ENCODE assay signal across 23 mouse cellular contexts in genomic region chr10:3524513-3524912, GRCm38 (mm10). TPM values are rescaled to one million over a fixed set of nuclear protein-coding genes. Genes with fewer than 3 reads are reported as not detected.
"Had no signal": no experiment of that assay in that cellular context is flagged by ENCODE, and none has a peak within 500 bp of the region (broad histone marks: within the 10 kb centered on the region; RNA-seq: fewer than 3 reads in every experiment).

No protein-coding gene starts in this region.

- H3K4me2 ChIP-seq: limb, embryonic 12.5 days; limb, embryonic 15.5 days; liver, embryonic 11.5 days; lung, embryonic 14.5 days; midbrain, embryonic 12.5 days; midbrain, embryonic 15.5 days; neural tube, embryonic 12.5 days; neural tube, embryonic 15.5 days had no signal

- H3K4me1 ChIP-seq: limb, embryonic 12.5 days; midbrain, embryonic 12.5 days; midbrain, embryonic 15.5 days; neural tube, embryonic 12.5 days; neural tube, embryonic 15.5 days had no signal

- H3K27me3 ChIP-seq: limb, embryonic 15.5 days; midbrain, embryonic 15.5 days; neural tube, embryonic 12.5 days; neural tube, embryonic 15.5 days had no signal

- H3K27ac ChIP-seq: limb, embryonic 12.5 days; limb, embryonic 15.5 days; liver, embryonic 14.5 days; macrophage; midbrain, embryonic 12.5 days; midbrain, embryonic 15.5 days; neural tube, embryonic 12.5 days; neural tube, embryonic 15.5 days; stomach, postnatal 0 days had no signal

- H3K9me3 ChIP-seq: limb, embryonic 12.5 days; limb, embryonic 15.5 days; midbrain, embryonic 12.5 days; midbrain, embryonic 15.5 days; neural tube, embryonic 12.5 days; neural tube, embryonic 15.5 days had no signal

- H3K36me3 ChIP-seq: limb, embryonic 12.5 days; limb, embryonic 15.5 days; midbrain, embryonic 12.5 days; midbrain, embryonic 15.5 days; neural tube, embryonic 12.5 days; neural tube, embryonic 15.5 days had no signal

- ATAC-seq: liver, postnatal 0 days; lung, postnatal 0 days; midbrain, embryonic 15.5 days had no signal

- DNase-seq: kidney, postnatal 14 days; kidney, postnatal 4 days; left cerebral cortex, postnatal 4 days; liver, postnatal 0 days; lung, embryonic 14.5 days; right cerebral cortex, adult 18-20 months; right cerebral cortex, postnatal 14 days; right cerebral cortex, postnatal 4 days; thymus, adult 2 months; thymus, postnatal 14 days; thymus, postnatal 4 days had no signal

- H3K9ac ChIP-seq: limb, embryonic 12.5 days; limb, embryonic 15.5 days; liver, embryonic 14.5 days; liver, postnatal 0 days; lung, embryonic 14.5 days; midbrain, embryonic 12.5 days; midbrain, embryonic 15.5 days; neural tube, embryonic 12.5 days; neural tube, embryonic 15.5 days had no signal

- H3K4me3 ChIP-seq: limb, embryonic 12.5 days; limb, embryonic 15.5 days; midbrain, embryonic 12.5 days; midbrain, embryonic 15.5 days; neural tube, embryonic 12.5 days; neural tube, embryonic 15.5 days had no signal

RNA-seq across cellular contexts. Expression of gene Iyd, which starts 15.5 kb away (rescaled TPM):
- total RNA-seq: megakaryocyte, adult 5-6 weeks had no signal
- polyA plus RNA-seq: limb, embryonic 12.5 days; macrophage; neural tube, embryonic 12.5 days had no signal
